Mouse (Mus musculus) neural tube, embryonic 14.5 days (tissue): ENCODE data around the gene Map6d1. TPM values are rescaled to one million over a fixed set of nuclear protein-coding genes. Genes with fewer than 3 reads are reported as not detected.

Experiments used
- ATAC-seq: fragments of 200-750 bp; cut with Nextera tagmentation; 2 replicates; pipeline ENCODE4 v1.8.0; 2017; ENCODE audit warnings: low read depth, mild to moderate bottlenecking, moderate TSS enrichment, moderate library complexity
- H3K27ac ChIP-seq: fragments of 300-500 bp; sonication (generic); 2 replicates; pipeline ENCODE4 v1.5.1; 2014; ENCODE audit warnings: low read depth, mild to moderate bottlenecking, control low read depth, low read length, moderate library complexity, mixed read lengths
- H3K27me3 ChIP-seq: fragments of 300-500 bp; sonication (generic); 2 replicates; pipeline ENCODE4 v1.6.1; 2014; ENCODE audit warnings: low read length; ENCODE audit not compliant: control insufficient read depth, insufficient read depth
- H3K36me3 ChIP-seq: fragments of 300-500 bp; sonication (generic); 2 replicates; pipeline ENCODE4 v1.6.1; 2014; ENCODE audit warnings: low read length, mixed read lengths; ENCODE audit not compliant: control insufficient read depth, insufficient read depth
- H3K4me1 ChIP-seq: fragments of 300-500 bp; sonication (generic); 2 replicates; pipeline ENCODE4 v1.6.1; 2014; ENCODE audit warnings: low read length; ENCODE audit not compliant: control insufficient read depth, insufficient read depth
- H3K4me2 ChIP-seq: fragments of 300-500 bp; sonication (generic); 2 replicates; pipeline ENCODE4 v1.6.1; 2014; ENCODE audit warnings: mild to moderate bottlenecking, low read depth, low read length, control low read depth
- H3K4me3 ChIP-seq: fragments of 300-500 bp; sonication (generic); 2 replicates; pipeline ENCODE4 v1.5.1; 2014; ENCODE audit warnings: low read depth, low read length, control low read depth, mixed read lengths
- H3K9ac ChIP-seq: fragments of 300-500 bp; sonication (generic); replicated peaks from 2 replicates; pipeline ENCODE4 v1.6.1; 2014; ENCODE audit warnings: low read depth, mild to moderate bottlenecking, control low read depth, low read length, mixed read lengths
- H3K9me3 ChIP-seq: fragments of 300-500 bp; sonication (generic); 2 replicates; pipeline ENCODE4 v1.6.1; 2016; ENCODE audit warnings: low read length; ENCODE audit not compliant: control insufficient read depth
- WGBS: fragments of 180-500 bp; shearing (Covaris S2); extraction: QIAGEN DNeasy Blood & Tissue Kit; methylation state at CpG from one replicate; pipeline ENCODE4 v1.1.7; 2014; 5-methylcytosine and 5-hydroxymethylcytosine counted together
- polyA plus RNA-seq: library from polyadenylated mRNA; unstranded; fragments of >200 nt; fragmentation: Nextera tagmentation; extraction: Ambion mirVana; gene quantifications from 2 replicates; pipeline ENCODE4 v1.2.1, GENCODE M21; 2014

Gene Map6d1
- polyA plus RNA-seq: 6.4 and 9.1 TPM in 2 replicates

DNA sequence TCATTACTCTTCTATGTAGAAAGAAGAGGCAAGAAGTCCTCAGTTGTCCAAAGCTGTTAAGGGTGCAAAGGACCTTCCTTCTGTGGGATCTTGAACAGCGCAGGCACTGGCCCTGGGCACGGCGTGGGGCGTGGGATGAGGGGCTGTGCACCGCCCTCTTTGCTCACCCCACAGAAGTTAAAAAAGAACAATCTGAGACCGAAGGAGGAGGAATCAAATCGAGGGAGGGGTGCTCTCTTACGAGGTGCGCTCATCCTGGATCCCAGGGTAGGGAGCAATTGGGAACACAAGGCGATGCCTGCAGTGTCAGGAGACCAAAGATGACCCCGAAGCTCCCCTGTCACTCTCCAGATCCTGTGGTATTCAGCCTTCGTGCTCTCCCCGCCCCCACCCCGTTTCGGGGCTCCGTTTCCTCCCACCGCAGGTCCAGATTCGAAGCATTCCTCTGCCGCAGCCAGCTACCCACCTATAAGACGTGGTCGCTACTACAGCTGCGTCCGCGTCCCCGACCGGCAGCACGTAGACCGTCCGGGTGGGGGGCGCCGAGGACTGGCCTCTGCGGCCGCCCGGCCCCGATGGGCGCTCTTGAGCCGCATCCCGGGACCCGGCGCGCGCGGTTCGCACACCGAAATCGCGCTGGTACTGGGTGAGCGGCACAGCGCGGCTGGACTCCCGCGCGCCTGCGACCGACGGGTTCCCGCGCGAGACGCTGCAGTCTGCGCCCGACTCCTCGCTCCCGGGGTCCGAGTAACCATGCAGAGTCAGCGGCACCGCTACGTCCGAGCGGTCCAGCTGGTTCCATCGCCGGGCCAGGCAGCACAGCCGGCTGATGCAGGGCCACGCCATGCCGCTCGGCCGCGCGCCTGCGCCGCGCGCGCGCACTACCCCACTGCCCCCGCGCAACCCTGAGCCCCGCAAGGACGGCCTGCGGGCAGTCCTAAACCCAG lies at the start of gene Map6d1:
Map6d1 (minus strand) TSS at position 891 of the 947 bp plus-strand sequence.
- Histone ChIP-seq H3K9me3 (no peaks in the 10 kb centered on the region), H3K4me1 (peaks cover 7% of the 10 kb centered on the region; the same call in 1 of the 2 replicates), H3K4me3 (peak within 1 kb of the TSS; percentile 79), H3K4me2 (peak within 1 kb of the TSS; percentile 81), H3K36me3 (no peaks in the 10 kb centered on the region), H3K9ac (peak within 1 kb of the TSS; percentile 80), H3K27ac (peak within 1 kb of the TSS; percentile 73), H3K27me3 (peaks cover 3% of the 10 kb centered on the region; the same call in 1 of the 2 replicates)
- ATAC-seq: peak; percentile 90
- WGBS: 1% methylated on average over 90 of the region's 90 CpGs

DNA sequence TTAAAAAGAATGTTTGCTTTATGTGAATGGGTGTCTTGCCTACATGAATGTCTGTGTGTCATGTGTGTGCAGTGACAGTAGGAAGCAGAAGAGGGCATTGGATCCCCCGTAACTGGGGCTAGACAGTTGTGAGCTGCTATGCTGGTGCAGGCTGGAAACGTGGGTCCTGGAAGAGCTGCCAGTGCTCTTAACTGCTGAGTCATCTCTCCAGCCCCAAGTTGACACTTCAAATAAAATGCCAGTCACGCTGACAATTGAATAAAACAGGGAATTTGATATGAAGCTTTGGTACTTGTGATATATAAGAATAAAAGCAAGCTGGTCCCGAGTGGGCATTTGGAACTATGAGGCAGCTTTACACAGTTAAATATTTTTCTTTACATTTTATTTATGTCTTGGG lies 39.1 kb upstream of the Map6d1 start:
- Histone ChIP-seq H3K9me3 (no peaks in the 10 kb centered on the region), H3K4me3 (no peak overlapping the region), H3K4me2 (no peak overlapping the region), H3K27ac (no peak overlapping the region), H3K36me3 (peaks cover 43% of the 10 kb centered on the region), H3K27me3 (no peaks in the 10 kb centered on the region), H3K4me1 (no peaks in the 10 kb centered on the region), H3K9ac (no peak overlapping the region)
- WGBS: 92% methylated on average over 4 of the region's 4 CpGs
- ATAC-seq: no peak

DNA sequence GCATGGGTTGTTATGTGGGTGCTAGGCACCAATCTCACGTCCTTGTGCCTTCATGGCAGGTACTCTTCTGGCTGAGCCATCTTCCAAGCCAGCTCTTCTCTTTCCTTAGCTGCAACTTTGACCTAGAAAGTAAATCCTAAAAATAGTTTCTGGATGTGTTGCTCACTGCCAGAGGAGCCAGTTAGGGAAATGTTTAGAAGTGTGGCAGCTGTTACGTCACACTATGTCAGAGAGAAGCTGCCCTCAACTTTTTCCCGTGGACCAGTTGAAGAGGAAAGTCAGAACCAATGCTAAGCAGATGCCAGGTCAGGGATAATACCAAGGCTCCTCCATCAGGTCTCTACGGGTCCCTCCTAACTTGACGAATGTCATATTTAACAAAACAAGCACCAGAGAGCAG lies 38.2 kb upstream of the Map6d1 start:
- Histone ChIP-seq H3K36me3 (peaks cover 35% of the 10 kb centered on the region), H3K4me1 (no peaks in the 10 kb centered on the region), H3K4me2 (no peak overlapping the region), H3K4me3 (no peak overlapping the region), H3K9me3 (no peaks in the 10 kb centered on the region), H3K27ac (no peak overlapping the region), H3K9ac (no peak overlapping the region), H3K27me3 (no peaks in the 10 kb centered on the region)
- no peak for ATAC-seq
- over 99% methylated on average over 5 of the region's 5 CpGs for WGBS

DNA sequence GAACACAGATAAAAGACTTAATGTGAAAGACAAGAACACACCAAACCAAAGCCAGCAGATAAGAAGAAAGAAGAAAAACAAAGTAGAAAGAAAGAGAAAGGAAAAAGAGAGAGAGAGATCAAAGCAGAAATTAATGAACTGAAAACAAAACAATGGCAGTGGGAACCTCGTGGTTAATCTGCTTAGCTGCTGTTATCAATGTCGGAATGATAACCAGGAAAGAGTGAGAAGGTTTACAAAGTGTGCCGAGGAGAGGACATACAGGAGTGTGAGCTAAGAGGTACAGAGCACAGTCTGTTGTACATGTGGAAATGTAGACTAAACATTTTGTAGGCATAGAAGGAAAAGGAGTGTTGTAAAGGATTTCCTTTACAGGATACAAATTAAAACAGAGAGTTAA lies 31.8 kb upstream of the Map6d1 start:
- no peak overlapping the region for H3K27ac ChIP-seq
- 60% methylated on average over 3 of the region's 3 CpGs for WGBS
- no peaks in the 10 kb centered on the region for H3K27me3 ChIP-seq
- no peaks in the 10 kb centered on the region for H3K9me3 ChIP-seq
- no peak for ATAC-seq
- H3K9ac ChIP-seq: no peak overlapping the region
- H3K36me3 ChIP-seq: 0 out of 2 replicates have a peak, but pooled peaks cover 2% of the 10 kb centered on the region
- no peak overlapping the region for H3K4me3 ChIP-seq
- no peaks in the 10 kb centered on the region for H3K4me1 ChIP-seq
- no peak overlapping the region for H3K4me2 ChIP-seq

DNA sequence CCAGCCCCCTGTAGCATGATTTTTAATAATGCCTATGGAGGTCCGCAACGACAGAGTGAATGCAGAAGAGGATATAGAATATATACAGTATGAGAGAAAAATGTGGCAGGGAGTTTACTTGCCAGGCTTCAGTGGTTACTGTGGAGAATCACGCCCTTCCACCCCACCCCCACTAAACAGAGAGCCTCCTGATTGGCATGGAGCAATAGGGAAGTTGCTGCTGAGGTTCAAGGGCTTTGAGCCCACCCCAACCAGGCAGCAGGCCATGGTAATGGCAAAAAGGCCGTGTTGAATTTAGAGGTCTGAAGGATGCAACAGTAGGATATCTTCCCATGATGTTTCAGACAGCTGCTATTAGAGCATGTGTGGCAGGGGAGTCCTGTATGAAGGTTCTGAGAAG lies 30.2 kb upstream of the Map6d1 start:
- WGBS: 89% methylated on average over 4 of the region's 4 CpGs

DNA sequence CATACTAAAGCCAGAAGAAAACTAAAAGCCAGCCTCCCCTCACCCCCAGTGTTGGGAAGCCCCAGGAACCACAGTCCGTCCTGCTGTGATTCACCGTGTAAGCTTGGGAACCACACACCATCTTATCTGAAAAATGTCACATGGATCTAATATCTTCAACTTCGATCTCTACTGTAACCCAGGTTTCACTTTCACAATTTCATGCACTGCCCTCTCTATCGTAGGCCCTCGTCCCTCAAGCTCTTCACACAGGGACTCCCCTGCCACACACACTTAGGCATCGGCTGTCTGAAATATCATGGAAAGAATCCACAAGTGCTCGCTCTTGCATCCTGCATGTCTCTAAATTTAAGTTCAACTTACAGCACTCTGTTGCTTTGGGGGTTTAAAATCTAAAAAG lies 23.9 kb upstream of the Map6d1 start:
- H3K4me1 ChIP-seq: no peaks in the 10 kb centered on the region
- H3K9me3 ChIP-seq: no peaks in the 10 kb centered on the region
- 84% methylated on average over 7 of the region's 7 CpGs for WGBS
- no peaks in the 10 kb centered on the region for H3K27me3 ChIP-seq
- no peaks in the 10 kb centered on the region for H3K36me3 ChIP-seq
- no peak overlapping the region for H3K4me2 ChIP-seq
- H3K27ac ChIP-seq: no peak overlapping the region
- no peak for ATAC-seq
- H3K9ac ChIP-seq: no peak overlapping the region
- H3K4me3 ChIP-seq: no peak overlapping the region

More for the DNA sequence above, 30.2 kb upstream of the Map6d1 start:
- no peaks in the 10 kb centered on the region for H3K4me1 ChIP-seq
- H3K27me3 ChIP-seq: no peaks in the 10 kb centered on the region
- no peaks in the 10 kb centered on the region for H3K36me3 ChIP-seq
- H3K4me2 ChIP-seq: no peak overlapping the region
- H3K27ac ChIP-seq: no peak overlapping the region
- H3K9ac ChIP-seq: no peak overlapping the region
- no peaks in the 10 kb centered on the region for H3K9me3 ChIP-seq
- no peak for ATAC-seq
- H3K4me3 ChIP-seq: no peak overlapping the region

DNA sequence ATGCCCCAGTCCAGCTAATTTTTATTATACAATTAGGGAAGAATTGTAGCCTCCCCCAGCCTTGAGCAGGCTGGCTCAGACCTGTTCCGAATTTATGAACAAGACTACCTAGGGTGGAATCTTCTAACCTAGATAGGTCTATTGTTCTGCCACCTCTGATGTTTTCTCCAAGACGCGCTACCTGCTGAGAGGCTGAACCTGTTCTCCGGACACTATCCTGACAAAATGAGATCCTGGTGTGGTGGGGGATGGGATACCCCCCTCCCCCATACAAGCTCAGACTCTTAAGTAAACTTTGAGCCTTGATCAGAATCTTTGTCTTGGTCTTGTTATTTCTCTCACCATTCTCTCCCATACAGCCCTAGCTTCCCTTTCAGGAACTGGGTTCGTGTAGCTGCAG lies 16.8 kb upstream of the Map6d1 start:
- Histone ChIP-seq H3K4me3 (no peak overlapping the region), H3K27ac (no peak overlapping the region), H3K27me3 (no peaks in the 10 kb centered on the region), H3K4me1 (no peaks in the 10 kb centered on the region), H3K9ac (no peak overlapping the region), H3K9me3 (no peaks in the 10 kb centered on the region), H3K36me3 (no peaks in the 10 kb centered on the region), H3K4me2 (no peak overlapping the region)
- WGBS: 78% methylated on average over 5 of the region's 5 CpGs
- no peak for ATAC-seq

DNA sequence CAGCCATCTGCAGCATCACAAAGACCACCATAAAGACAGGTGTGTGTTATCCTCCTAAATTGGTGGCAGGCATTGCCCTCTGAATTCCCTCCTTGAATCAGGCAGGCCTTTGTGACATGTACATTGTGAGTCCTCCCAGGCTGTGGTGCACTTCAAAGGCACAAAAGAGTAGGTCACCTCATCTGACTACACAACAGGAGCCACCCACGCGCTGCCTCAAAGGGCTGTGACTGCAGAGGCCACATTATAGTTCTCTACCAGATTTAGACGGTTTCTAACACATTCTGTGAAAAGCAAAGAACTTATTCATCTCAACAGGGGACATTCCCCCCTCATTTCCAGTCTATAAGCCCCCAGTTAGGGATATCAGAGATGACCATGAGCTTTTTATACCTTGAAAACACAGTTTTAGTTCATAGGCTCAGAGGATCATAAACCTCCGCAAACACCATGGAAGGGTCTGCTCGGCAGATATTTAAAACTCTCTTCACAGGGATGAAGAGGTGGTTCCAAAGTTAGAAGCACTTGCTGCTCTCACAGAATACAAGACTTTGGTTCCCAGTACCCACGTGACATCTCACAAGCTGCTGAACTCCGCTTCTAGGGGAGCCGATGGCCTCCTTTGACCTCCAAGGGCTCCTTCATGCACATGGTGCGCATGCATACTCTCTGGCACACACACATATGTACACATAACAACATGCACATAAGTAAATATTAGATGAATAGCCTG lies 7.5 kb upstream of the Map6d1 start:
- WGBS: 84% methylated on average over 9 of the region's 9 CpGs
- H3K4me3 ChIP-seq: no peak overlapping the region
- no peak overlapping the region for H3K4me2 ChIP-seq
- no peaks in the 10 kb centered on the region for H3K36me3 ChIP-seq
- no peaks in the 10 kb centered on the region for H3K27me3 ChIP-seq
- H3K27ac ChIP-seq: no peak overlapping the region
- H3K9me3 ChIP-seq: no peaks in the 10 kb centered on the region
- ATAC-seq: no peak
- no peak overlapping the region for H3K9ac ChIP-seq
- no peaks in the 10 kb centered on the region for H3K4me1 ChIP-seq

DNA sequence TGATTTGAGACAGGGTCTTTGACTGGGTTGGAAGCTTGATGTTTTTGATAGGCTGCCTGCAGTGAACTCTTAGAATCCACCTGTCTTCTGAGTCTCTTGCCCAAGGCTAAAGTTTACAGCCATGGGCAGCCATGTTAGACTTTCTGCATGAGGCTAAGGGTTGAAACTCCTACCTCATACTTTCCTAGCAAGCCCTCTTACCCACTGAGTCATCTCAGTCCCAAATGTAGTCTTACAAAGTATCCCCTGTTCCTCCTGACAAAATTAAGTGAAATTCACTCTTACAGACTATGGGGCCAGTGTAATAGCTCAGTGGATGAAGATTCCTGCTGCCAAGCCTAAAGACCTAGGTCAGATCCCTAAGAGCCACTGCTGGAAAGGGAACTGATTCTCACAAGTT lies 5.9 kb upstream of the Map6d1 start:
- Histone ChIP-seq H3K27me3 (no peaks in the 10 kb centered on the region), H3K4me3 (no peak overlapping the region), H3K27ac (no peak overlapping the region), H3K4me2 (no peak overlapping the region), H3K36me3 (no peaks in the 10 kb centered on the region), H3K9ac (no peak overlapping the region), H3K9me3 (no peaks in the 10 kb centered on the region), H3K4me1 (no peaks in the 10 kb centered on the region)
- no peak for ATAC-seq
